Mouse (Mus musculus): ENCODE data around the gene Gm28047.

DNA sequence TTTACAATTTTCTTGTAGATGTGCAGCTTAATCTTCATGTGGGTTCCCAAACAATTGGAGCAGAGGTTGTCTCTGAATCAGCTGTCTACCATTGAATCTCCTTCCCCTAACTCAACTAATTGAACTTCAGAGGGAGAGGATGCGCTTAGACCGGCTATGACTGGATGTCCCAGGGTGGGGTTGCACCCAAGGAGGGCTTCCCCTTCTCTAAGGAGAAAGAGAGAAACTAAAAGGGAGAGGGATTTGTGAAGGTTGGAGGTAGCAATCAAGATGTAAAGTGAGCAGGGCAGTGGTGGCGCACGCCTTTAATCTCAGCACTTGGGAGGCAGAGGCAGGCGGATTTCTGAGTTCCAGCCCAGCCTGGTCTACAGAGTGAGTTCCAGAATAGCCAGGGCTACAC lies 5.4 kb downstream of the Gm28047 start:
- no peak for TF ChIP-seq CTCF (IDR thresholded peaks at IDR 0.05; ENCODE audit: low read depth, low read length)
- no peak for TF ChIP-seq POLR2A (IDR thresholded peaks at IDR 0.05; ENCODE audit: insufficient read depth, low read length)
